Mouse (Mus musculus) G1E (cell line): ENCODE measurements around the gene Blnk.

ENCODE experiments used
- CTCF ChIP-seq: IDR thresholded peaks from 2 replicates; pipeline ENCODE4 v1.5.1; 2012; ENCODE audit warnings: low read depth, low read length, inconsistent platforms, mixed read lengths
- TAL1 ChIP-seq: conservative IDR thresholded peaks from 2 replicates; pipeline ENCODE4 v1.6.1; 2012; ENCODE audit warnings: low read depth, low read length, inconsistent platforms, mixed read lengths

DNA sequence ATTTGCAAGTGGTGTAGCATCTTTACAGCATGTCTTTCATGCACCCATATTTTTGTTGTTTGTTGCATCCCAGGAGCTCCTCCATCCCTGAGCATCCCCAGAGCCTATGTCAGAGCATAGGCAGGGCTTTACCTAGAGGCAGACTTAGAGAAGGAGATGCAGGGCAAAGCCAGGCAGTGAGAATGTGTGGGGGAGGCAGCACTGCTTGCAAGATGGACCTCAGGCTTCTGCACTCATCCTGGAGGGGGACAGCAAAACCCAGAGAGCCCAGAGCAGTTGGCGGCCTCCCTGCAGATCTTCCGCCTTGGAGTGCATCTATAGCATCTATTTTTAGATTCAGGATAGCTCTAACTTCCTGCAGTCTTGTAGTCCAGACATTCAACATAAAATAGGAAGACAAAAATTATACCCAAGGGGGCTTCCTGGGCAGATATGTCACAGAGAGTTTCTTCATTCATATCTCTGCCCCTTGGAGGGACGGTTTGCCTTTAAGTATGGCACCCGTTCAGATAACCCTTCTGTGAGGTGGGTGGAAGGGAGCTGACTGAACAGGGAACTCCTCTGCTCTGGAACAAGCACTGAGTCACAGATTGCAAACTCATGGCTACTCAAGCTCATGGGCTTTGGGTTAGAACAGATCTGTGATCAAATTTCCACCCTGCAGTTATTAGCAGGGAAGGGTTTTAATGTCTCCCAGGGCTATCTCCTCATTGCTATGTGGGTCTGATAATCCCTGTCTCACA, 41.6 kb upstream of the Blnk start:
- TF ChIP-seq CTCF = no peak
- TF ChIP-seq TAL1 = no peak
